Mouse (Mus musculus) neural tube, embryonic 12.5 days (tissue): Measurements from ENCODE around the gene Vwa8. TPM values are rescaled to one million over a fixed set of nuclear protein-coding genes. Genes with fewer than 3 reads are reported as not detected.

ENCODE experiments used
- ATAC-seq: fragments of 200-750 bp; cut with Nextera tagmentation; 2 replicates; pipeline ENCODE4 v1.8.0; 2017; ENCODE audit warnings: low read depth, mild to moderate bottlenecking, moderate TSS enrichment, moderate library complexity; ENCODE audit not compliant: low FRiP score
- H3K27ac ChIP-seq: fragments of 300-500 bp; sonication (generic); 2 replicates; pipeline ENCODE4 v1.5.1; 2016
- H3K27me3 ChIP-seq: fragments of 300-500 bp; sonication (generic); replicated peaks from 2 replicates; pipeline ENCODE4 v1.6.1; 2016; ENCODE audit warnings: mild to moderate bottlenecking
- H3K36me3 ChIP-seq: fragments of 300-500 bp; sonication (generic); 2 replicates; pipeline ENCODE4 v1.6.1; 2016; ENCODE audit warnings: mild to moderate bottlenecking
- H3K4me1 ChIP-seq: fragments of 300-500 bp; sonication (generic); 2 replicates; pipeline ENCODE4 v1.6.1; 2016
- H3K4me2 ChIP-seq: fragments of 300-500 bp; sonication (generic); replicated peaks from 2 replicates; pipeline ENCODE4 v1.6.1; 2016; ENCODE audit warnings: mild to moderate bottlenecking
- H3K4me3 ChIP-seq: fragments of 300-500 bp; sonication (generic); 2 replicates; pipeline ENCODE4 v1.5.1; 2016
- H3K9ac ChIP-seq: fragments of 300-500 bp; sonication (generic); 2 replicates; pipeline ENCODE4 v1.6.1; 2016; ENCODE audit warnings: mild to moderate bottlenecking
- H3K9me3 ChIP-seq: fragments of 300-500 bp; sonication (generic); 2 replicates; pipeline ENCODE4 v1.6.1; 2016; ENCODE audit warnings: mild to moderate bottlenecking
- WGBS: fragments of 180-500 bp; shearing (Covaris S2); methylation state at CpG from one replicate; pipeline ENCODE4 v1.1.7; 2016; 5-methylcytosine and 5-hydroxymethylcytosine counted together
- polyA plus RNA-seq: library from polyadenylated mRNA; unstranded; fragments of >200 nt; fragmentation: Nextera tagmentation; extraction: Ambion mirVana; gene quantifications from 2 replicates; pipeline ENCODE4 v1.2.1, GENCODE M21; 2016

Gene Vwa8
- 9.5 and 10.2 TPM in 2 replicates for polyA plus RNA-seq

DNA sequence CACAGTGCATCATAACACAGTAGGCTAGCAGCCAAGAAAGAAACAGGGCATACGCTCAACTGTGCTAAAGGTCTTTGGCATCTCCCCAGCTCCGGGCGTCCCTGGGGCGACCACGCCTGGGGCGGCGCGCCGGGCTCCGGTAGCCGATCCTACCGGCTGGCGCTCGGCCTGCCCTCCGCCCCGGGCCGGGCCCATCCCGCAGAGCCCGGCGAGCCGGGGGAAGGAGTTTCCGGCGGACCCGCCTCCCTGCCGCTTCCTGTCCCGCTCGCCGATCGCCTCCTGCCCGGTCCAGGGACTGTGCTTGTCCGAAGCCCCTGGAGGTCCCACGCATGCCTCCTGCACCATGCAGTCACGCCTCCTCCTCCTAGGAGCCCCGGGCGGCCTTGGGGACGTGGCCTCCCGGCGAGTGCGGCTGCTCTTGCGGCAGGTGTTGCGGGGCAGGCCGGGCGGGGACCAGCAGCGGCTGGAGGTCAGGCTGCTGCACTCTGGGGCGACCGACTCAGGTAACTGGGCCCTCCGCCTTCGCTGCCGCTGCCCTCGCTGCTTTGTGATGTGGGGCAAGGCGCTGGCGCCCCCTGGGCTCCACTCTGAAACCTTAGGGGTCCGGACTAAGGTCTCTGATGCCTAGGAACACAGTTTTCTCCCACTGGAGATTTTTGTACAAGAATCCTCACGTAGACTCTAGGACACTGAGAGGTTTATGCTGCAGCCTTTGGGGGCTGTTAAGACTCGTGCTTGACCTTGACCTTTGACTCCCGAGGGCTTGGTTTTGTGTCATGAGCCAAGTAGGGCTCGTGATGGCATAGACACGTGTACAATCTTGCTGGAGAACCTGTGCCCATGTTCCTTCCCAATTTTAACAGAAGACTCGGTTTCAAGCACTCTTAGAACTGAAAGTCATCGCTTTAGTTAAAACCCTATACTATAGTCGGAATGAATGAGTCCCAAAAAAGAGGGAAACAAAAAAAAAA is at the start of gene Vwa8:
TSS of gene Vwa8 (plus strand) at position 112 of the 971 bp plus-strand sequence.
- peaks cover 21% of the 10 kb centered on the region for H3K4me1 ChIP-seq
- peak within 1 kb of the TSS; percentile 80 for H3K4me3 ChIP-seq
- peak within 1 kb of the TSS; percentile 78 for H3K4me2 ChIP-seq
- H3K36me3 ChIP-seq = no peaks in the 10 kb centered on the region
- H3K9me3 ChIP-seq = no peaks in the 10 kb centered on the region
- H3K27me3 ChIP-seq = no peaks in the 10 kb centered on the region
- WGBS = 2% methylated on average over 59 of the region's 61 CpGs
- peak within 1 kb of the TSS; percentile 85 for H3K27ac ChIP-seq
- H3K9ac ChIP-seq = peak within 1 kb of the TSS; percentile 86
- ATAC-seq = peak; percentile 74

DNA sequence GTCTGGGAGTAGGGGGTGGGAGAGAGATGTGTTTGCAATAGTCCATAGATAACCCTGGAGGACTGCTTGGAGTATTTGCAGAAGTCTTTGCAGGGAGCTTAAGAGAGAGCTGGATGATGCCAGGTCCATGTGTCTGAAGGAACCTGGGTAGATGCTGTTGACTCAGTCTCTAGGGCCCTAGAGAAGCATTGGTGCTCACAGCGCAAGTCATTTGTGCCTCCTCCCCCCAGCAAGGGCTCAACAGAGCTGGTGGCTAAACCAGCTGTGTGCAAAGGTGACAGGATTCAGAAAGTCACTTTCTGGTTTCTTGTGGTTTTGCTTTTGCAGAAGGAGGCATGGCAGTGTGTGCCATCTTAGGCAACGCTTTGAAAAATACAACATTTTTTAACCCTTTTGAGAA is 46.5 kb upstream of the Vwa8 start:
- ATAC-seq = no peak
- Histone ChIP-seq H3K27ac (no peak overlapping the region), H3K27me3 (no peaks in the 10 kb centered on the region), H3K9me3 (no peaks in the 10 kb centered on the region), H3K9ac (no peak overlapping the region), H3K4me1 (no peaks in the 10 kb centered on the region), H3K4me2 (no peak overlapping the region), H3K4me3 (no peak overlapping the region), H3K36me3 (no peaks in the 10 kb centered on the region)
- 95% methylated on average over 2 of the region's 2 CpGs for WGBS

GRCm38 (mm10) chr14:78803924-78804323 is 44.9 kb upstream of the Vwa8 start:
- no peak overlapping the region for H3K4me2 ChIP-seq
- H3K36me3 ChIP-seq = no peaks in the 10 kb centered on the region
- no peak overlapping the region for H3K9ac ChIP-seq
- H3K27ac ChIP-seq = no peak overlapping the region
- no peaks in the 10 kb centered on the region for H3K9me3 ChIP-seq
- no peaks in the 10 kb centered on the region for H3K4me1 ChIP-seq
- no peak for ATAC-seq
- 82% methylated on average over 6 of the region's 6 CpGs for WGBS
- H3K4me3 ChIP-seq = no peak overlapping the region
- H3K27me3 ChIP-seq = no peaks in the 10 kb centered on the region

GRCm38 (mm10) chr14:78812896-78813295 is 36.0 kb upstream of the Vwa8 start:
- no peak for ATAC-seq
- 90% methylated on average over 2 of the region's 2 CpGs for WGBS
- no peak overlapping the region for H3K27ac ChIP-seq
- no peak overlapping the region for H3K9ac ChIP-seq
- no peaks in the 10 kb centered on the region for H3K27me3 ChIP-seq
- no peaks in the 10 kb centered on the region for H3K36me3 ChIP-seq
- H3K4me2 ChIP-seq = no peak overlapping the region
- H3K4me1 ChIP-seq = no peaks in the 10 kb centered on the region
- no peak overlapping the region for H3K4me3 ChIP-seq
- H3K9me3 ChIP-seq = no peaks in the 10 kb centered on the region

DNA sequence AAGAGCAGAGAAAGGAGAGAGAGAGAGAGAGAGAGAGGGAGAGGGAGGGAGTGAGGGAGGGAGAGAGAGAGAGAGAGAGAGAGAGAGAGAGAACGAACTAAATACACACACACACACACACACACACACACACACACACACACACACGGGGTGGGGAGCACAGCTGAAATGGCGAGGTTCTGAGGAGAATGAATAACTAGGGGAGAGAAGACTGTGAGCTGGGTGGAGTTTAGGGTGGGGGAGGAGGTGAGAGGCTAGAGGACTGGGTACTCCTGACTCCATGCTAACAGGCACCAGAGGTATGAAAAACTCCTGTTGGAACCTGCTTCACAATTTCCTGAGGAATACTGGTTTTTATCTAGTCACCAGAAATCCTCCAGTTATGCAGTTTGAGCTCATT is 32.4 kb upstream of the Vwa8 start:
- Histone ChIP-seq H3K36me3 (no peaks in the 10 kb centered on the region), H3K4me1 (no peaks in the 10 kb centered on the region), H3K9ac (no peak overlapping the region), H3K27me3 (no peaks in the 10 kb centered on the region), H3K4me3 (no peak overlapping the region), H3K27ac (no peak overlapping the region), H3K4me2 (no peak overlapping the region), H3K9me3 (no peaks in the 10 kb centered on the region)
- WGBS = 13% methylated on average over 2 of the region's 3 CpGs
- ATAC-seq = no peak

- no peaks in the 10 kb centered on the region for H3K4me1 ChIP-seq
- no peak overlapping the region for H3K27ac ChIP-seq
- H3K27me3 ChIP-seq = no peaks in the 10 kb centered on the region
- H3K4me3 ChIP-seq = no peak overlapping the region
- H3K36me3 ChIP-seq = no peaks in the 10 kb centered on the region
- 93% methylated on average over 3 of the region's 3 CpGs for WGBS
- ATAC-seq = no peak
- H3K9ac ChIP-seq = no peak overlapping the region
- no peak overlapping the region for H3K4me2 ChIP-seq
- H3K9me3 ChIP-seq = no peaks in the 10 kb centered on the region
Observed at GRCm38 (mm10) chr14:78817651-78818050, 31.2 kb upstream of the Vwa8 start.

DNA sequence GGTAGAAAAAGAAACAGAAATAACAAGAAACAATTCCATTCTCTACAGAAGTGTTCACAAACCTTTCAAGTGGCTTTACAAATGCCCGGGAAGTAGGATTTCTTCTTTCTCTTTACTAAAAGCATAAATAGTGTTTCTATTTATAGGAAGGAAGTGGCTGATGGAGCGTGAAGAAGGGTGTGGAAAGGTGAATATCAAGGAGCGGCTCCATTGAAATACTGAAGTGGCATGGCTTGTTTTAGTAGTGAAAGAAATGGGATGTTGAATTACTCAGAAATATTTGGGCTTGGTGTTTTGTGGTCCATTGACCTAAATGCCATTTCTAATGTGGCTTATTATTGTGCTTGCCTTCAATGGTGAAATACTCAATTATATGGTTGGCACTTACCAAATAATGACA is 30.4 kb upstream of the Vwa8 start:
- H3K27me3 ChIP-seq = no peaks in the 10 kb centered on the region
- no peak overlapping the region for H3K4me2 ChIP-seq
- no peaks in the 10 kb centered on the region for H3K9me3 ChIP-seq
- no peak overlapping the region for H3K27ac ChIP-seq
- H3K4me1 ChIP-seq = no peaks in the 10 kb centered on the region
- no peak overlapping the region for H3K9ac ChIP-seq
- H3K4me3 ChIP-seq = no peak overlapping the region
- 84% methylated on average over 3 of the region's 3 CpGs for WGBS
- H3K36me3 ChIP-seq = no peaks in the 10 kb centered on the region
- ATAC-seq = no peak

GRCm38 (mm10) chr14:78824013-78824412 is 24.8 kb upstream of the Vwa8 start:
- Histone ChIP-seq H3K4me3 (no peak overlapping the region), H3K36me3 (no peaks in the 10 kb centered on the region), H3K4me1 (no peaks in the 10 kb centered on the region), H3K27ac (no peak overlapping the region), H3K4me2 (no peak overlapping the region), H3K9ac (no peak overlapping the region), H3K9me3 (no peaks in the 10 kb centered on the region), H3K27me3 (no peaks in the 10 kb centered on the region)
- 86% methylated on average over 4 of the region's 4 CpGs for WGBS
- ATAC-seq = no peak

- H3K4me2 ChIP-seq = no peak overlapping the region
- 55% methylated on average over 4 of the region's 4 CpGs for WGBS
- ATAC-seq = no peak
Observed at GRCm38 (mm10) chr14:78824507-78824906, 24.3 kb upstream of the Vwa8 start.

DNA sequence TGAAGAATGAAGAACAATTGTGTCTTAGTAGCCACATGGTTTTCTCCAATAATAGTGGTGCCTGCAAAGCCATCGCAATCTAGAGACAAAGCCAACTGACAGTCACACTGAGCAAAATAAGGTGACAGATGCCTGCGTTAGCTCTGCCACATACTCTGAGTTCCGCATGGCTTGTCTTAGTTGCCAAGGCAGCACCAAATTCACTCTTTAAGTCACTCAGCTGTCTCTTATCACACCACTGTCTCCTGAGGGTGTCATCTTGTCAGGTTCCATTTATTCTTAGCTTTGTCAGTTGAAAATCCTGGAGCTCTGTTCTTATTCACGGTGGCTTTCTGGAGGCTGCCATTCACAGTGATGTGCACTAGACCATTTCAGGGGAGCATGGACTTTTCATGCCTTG is 17.7 kb upstream of the Vwa8 start:
- WGBS = 77% methylated on average over 4 of the region's 4 CpGs
- ATAC-seq = no peak
- H3K4me1 ChIP-seq = no peaks in the 10 kb centered on the region
- no peaks in the 10 kb centered on the region for H3K9me3 ChIP-seq
- H3K9ac ChIP-seq = no peak overlapping the region
- no peaks in the 10 kb centered on the region for H3K27me3 ChIP-seq
- H3K4me2 ChIP-seq = no peak overlapping the region
- no peak overlapping the region for H3K4me3 ChIP-seq
- no peak overlapping the region for H3K27ac ChIP-seq
- no peaks in the 10 kb centered on the region for H3K36me3 ChIP-seq

More at GRCm38 (mm10) chr14:78824507-78824906, 24.3 kb upstream of the Vwa8 start:
- no peak overlapping the region for H3K27ac ChIP-seq
- no peaks in the 10 kb centered on the region for H3K36me3 ChIP-seq
- H3K4me3 ChIP-seq = no peak overlapping the region
- H3K9me3 ChIP-seq = no peaks in the 10 kb centered on the region
- H3K27me3 ChIP-seq = no peaks in the 10 kb centered on the region
- H3K9ac ChIP-seq = no peak overlapping the region
- H3K4me1 ChIP-seq = no peaks in the 10 kb centered on the region

GRCm38 (mm10) chr14:78847948-78848347 is 904 bp upstream of the Vwa8 start:
- H3K4me3 ChIP-seq = no peak overlapping the region
- H3K27me3 ChIP-seq = no peaks in the 10 kb centered on the region
- H3K4me2 ChIP-seq = no peak overlapping the region

DNA sequence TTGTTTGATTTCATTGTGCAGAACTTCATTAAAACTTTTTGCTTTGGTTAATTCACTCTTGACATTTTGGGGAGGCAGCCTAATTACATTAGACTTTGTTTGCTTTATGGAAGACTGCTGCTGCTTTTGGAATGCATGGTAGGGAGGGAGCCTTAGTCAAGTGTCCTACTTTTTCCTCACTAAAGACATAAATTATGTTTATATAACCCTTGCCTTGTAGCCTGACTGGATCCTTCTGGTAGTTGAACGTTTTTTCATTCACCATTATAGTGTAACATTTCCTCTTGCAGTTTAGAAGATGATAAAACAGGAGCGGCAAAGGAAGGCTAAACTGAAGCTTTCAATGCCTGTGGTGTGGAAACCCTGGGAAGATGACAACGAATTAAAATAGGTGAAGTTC is 375 bp upstream of the Vwa8 start:
- ATAC-seq = no peak
- Histone ChIP-seq H3K27me3 (no peaks in the 10 kb centered on the region), H3K4me1 (peaks cover 21% of the 10 kb centered on the region), H3K4me2 (peak overlapping the region; percentile 78), H3K9ac (peak overlapping the region; percentile 86), H3K9me3 (no peaks in the 10 kb centered on the region), H3K27ac (no peak overlapping the region), H3K4me3 (peak overlapping the region; percentile 80), H3K36me3 (no peaks in the 10 kb centered on the region)
- WGBS = 6% methylated on average over 3 of the region's 3 CpGs

More at GRCm38 (mm10) chr14:78847948-78848347, 904 bp upstream of the Vwa8 start:
- WGBS = 74% methylated on average over 1 of the region's 1 CpGs
- no peaks in the 10 kb centered on the region for H3K36me3 ChIP-seq
- H3K9ac ChIP-seq = no peak overlapping the region
- no peaks in the 10 kb centered on the region for H3K9me3 ChIP-seq
- H3K4me1 ChIP-seq = peaks cover 21% of the 10 kb centered on the region
- no peak overlapping the region for H3K27ac ChIP-seq
- ATAC-seq = no peak
